Mouse (Mus musculus): ENCODE results near the gene Mrpl40.

The Mrpl40 gene

GRCm38 (mm10) chr16:18828630-18829029 is 48.0 kb downstream of the Mrpl40 start:
- in situ Hi-C loops (cut with MboI), result no loop called here

- in situ Hi-C loops (cut with MboI), result no loop called here
These were observed 53.7 kb downstream of the Mrpl40 start for GRCm38 (mm10) chr16:18822925-18823324.

- in situ Hi-C loops (cut with MboI), result no loop called here
These were observed 54.3 kb downstream of the Mrpl40 start for GRCm38 (mm10) chr16:18822356-18822755.

Data from mature B cell (primary cell).